Mouse (Mus musculus) forebrain, embryonic 11.5 days (tissue): ENCODE data around the gene Commd7. TPM values are rescaled to one million over a fixed set of nuclear protein-coding genes. Genes with fewer than 3 reads are reported as not detected.
A peak's percentile ranks its signal among the peaks of the same experiment; 100 is the strongest.

ENCODE experiments used
- ATAC-seq: fragments of 200-750 bp; cut with Nextera tagmentation; replicated peaks from 2 replicates; pipeline ENCODE4 v1.8.0; 2017; ENCODE audit warnings: moderate TSS enrichment; ENCODE audit not compliant: low FRiP score
- DNase-seq: peaks from one replicate; pipeline ENCODE4 v3.0.0-alpha.2; 2017; ENCODE audit warnings: low spot score
- H3K27ac ChIP-seq: fragments of 300-500 bp; sonication (generic); 2 replicates; pipeline ENCODE4 v1.5.1; 2014; ENCODE audit warnings: low read depth, low read length
- H3K27me3 ChIP-seq: fragments of 300-500 bp; sonication (generic); 2 replicates; pipeline ENCODE4 v1.6.1; 2014; ENCODE audit warnings: mild to moderate bottlenecking, low read length, mixed read lengths; ENCODE audit not compliant: control insufficient read depth, insufficient read depth
- H3K36me3 ChIP-seq: fragments of 300-500 bp; sonication (generic); 2 replicates; pipeline ENCODE4 v1.6.1; 2014; ENCODE audit warnings: mild to moderate bottlenecking, low read length, moderate library complexity, mixed read lengths; ENCODE audit not compliant: control insufficient read depth, insufficient read depth
- H3K4me1 ChIP-seq: fragments of 300-500 bp; sonication (generic); replicated peaks from 2 replicates; pipeline ENCODE4 v1.6.1; 2014; ENCODE audit warnings: low read length, mixed read lengths; ENCODE audit not compliant: control insufficient read depth, insufficient read depth
- H3K4me2 ChIP-seq: fragments of 300-500 bp; sonication (generic); 2 replicates; pipeline ENCODE4 v1.6.1; 2014; ENCODE audit warnings: low read depth, mild to moderate bottlenecking, low read length, moderate library complexity, mixed read lengths; ENCODE audit not compliant: severe bottlenecking
- H3K4me3 ChIP-seq: fragments of 300-500 bp; sonication (generic); 2 replicates; pipeline ENCODE4 v1.5.1; 2014; ENCODE audit warnings: low read depth, low read length
- H3K9ac ChIP-seq: fragments of 300-500 bp; sonication (generic); 2 replicates; pipeline ENCODE4 v1.6.1; 2014; ENCODE audit warnings: low read length
- H3K9me3 ChIP-seq: fragments of 300-500 bp; sonication (generic); 2 replicates; pipeline ENCODE4 v1.6.1; 2016; ENCODE audit warnings: low read length, mixed read lengths; ENCODE audit not compliant: control insufficient read depth
- WGBS: fragments of 180-500 bp; shearing (Covaris S2); extraction: QIAGEN DNeasy Blood & Tissue Kit; methylation state at CpG from one replicate; pipeline ENCODE4 v1.1.7; 2014; 5-methylcytosine and 5-hydroxymethylcytosine counted together
- polyA plus RNA-seq: library from polyadenylated mRNA; unstranded; fragments of >200 nt; fragmentation: Nextera tagmentation; extraction: Ambion mirVana; gene quantifications from 2 replicates; pipeline ENCODE4 v1.2.1, GENCODE M21; 2014

The Commd7 gene
- polyA plus RNA-seq, 1 experiment from 2014 or later: 56.8 TPM

DNA sequence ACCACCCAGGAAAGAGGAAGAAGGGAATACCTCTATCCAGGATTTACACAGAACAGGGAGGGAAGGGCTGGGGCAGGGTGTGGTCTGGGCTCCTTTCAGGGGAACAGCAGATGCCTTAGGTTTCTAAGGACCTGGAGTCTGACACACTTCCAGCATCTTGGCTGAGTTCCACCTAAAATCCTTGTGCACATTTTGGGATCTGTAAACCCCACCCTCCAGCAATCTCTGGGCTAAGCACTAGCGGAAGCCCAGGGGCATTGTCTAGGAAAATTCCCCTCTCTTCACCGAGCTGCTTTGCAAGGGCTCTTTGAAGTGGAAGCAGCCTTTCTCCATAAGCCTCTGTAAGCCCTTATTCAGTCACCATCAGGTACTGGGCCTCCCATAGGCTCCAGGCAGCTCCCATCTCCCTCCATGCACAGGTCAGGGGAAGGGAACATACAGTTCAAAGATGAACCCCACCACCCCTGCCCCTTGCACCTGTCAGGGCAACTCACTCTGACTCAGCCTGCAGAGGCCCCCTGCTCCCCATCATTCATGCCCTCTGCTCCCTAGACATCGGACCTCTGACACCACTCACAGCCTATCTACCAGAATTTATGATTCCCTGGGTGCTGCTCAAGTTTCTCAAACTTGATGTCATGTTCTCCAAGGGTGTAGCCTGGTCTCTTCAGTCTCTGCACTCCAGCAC lies 19.8 kb downstream of the Commd7 start:
- Histone ChIP-seq H3K4me1 (peaks cover 10% of the 10 kb centered on the region), H3K9ac (no peak overlapping the region), H3K4me3 (no peak overlapping the region), H3K4me2 (no peak overlapping the region), H3K9me3 (no peaks in the 10 kb centered on the region), H3K27me3 (no peaks in the 10 kb centered on the region), H3K27ac (no peak overlapping the region), H3K36me3 (no peaks in the 10 kb centered on the region)
- 23% methylated on average over 3 of the region's 3 CpGs for WGBS
- ATAC-seq (no peak), DNase-seq (no peak)

DNA sequence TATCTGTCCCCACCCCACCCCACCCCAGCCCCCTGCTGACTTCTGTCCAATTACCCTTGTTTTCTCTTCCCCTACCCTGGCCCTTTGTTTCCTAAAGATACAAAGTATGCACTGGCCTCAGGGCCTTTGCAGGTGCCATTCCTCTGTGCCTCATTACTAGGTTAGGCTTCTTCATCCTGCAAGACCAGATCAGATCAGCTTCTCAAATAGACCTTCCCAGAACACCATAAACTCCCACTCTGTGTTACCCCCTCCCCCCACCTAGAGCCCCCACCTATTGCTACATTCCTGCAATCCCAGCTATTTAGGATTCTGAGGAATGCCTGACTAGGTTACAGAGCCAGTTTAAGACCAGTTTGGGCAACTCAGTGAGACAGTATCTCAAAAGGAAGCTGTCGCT lies 20.8 kb downstream of the Commd7 start:
- Histone ChIP-seq H3K27ac (no peak overlapping the region), H3K4me3 (no peak overlapping the region), H3K4me1 (peaks cover 10% of the 10 kb centered on the region), H3K36me3 (no peaks in the 10 kb centered on the region), H3K9me3 (no peaks in the 10 kb centered on the region), H3K27me3 (no peaks in the 10 kb centered on the region), H3K9ac (no peak overlapping the region), H3K4me2 (no peak overlapping the region)
- ATAC-seq (no peak), DNase-seq (no peak)
- WGBS: 93% methylated on average over 1 of the region's 1 CpGs

DNA sequence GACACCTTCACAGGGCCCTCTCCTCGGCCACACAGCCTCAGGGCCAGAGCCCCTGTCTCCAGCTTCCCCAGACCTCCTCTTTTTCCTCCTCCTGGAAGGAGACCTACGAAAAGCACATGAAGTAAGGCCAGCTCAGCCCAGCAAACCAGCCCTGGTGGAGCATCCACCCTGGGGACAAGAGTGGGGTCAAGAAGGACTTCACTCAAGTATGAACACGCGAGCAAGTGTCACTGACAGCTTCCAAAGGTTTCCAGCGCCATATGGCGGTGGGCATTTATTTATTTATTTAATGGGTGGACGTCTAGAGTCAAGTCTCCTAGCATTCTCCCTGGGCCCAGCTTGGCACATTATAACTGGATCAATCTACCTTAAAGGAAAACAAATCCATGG lies 21.3 kb downstream of the Commd7 start:
- H3K9me3 ChIP-seq: no peaks in the 10 kb centered on the region
- whole genome bisulfite sequencing: 68% methylated on average over 7 of the region's 7 CpGs
- DNase-seq: peak; percentile 50
- no peaks in the 10 kb centered on the region for H3K27me3 ChIP-seq
- ATAC-seq: no peak
- H3K27ac ChIP-seq: peak overlapping the region; percentile 44; the same call in 1 of the 2 replicates
- H3K36me3 ChIP-seq: no peaks in the 10 kb centered on the region
- H3K4me3 ChIP-seq: no peak overlapping the region
- H3K4me2 ChIP-seq: no peak overlapping the region
- peaks cover 10% of the 10 kb centered on the region for H3K4me1 ChIP-seq
- H3K9ac ChIP-seq: peak overlapping the region; percentile 53

DNA sequence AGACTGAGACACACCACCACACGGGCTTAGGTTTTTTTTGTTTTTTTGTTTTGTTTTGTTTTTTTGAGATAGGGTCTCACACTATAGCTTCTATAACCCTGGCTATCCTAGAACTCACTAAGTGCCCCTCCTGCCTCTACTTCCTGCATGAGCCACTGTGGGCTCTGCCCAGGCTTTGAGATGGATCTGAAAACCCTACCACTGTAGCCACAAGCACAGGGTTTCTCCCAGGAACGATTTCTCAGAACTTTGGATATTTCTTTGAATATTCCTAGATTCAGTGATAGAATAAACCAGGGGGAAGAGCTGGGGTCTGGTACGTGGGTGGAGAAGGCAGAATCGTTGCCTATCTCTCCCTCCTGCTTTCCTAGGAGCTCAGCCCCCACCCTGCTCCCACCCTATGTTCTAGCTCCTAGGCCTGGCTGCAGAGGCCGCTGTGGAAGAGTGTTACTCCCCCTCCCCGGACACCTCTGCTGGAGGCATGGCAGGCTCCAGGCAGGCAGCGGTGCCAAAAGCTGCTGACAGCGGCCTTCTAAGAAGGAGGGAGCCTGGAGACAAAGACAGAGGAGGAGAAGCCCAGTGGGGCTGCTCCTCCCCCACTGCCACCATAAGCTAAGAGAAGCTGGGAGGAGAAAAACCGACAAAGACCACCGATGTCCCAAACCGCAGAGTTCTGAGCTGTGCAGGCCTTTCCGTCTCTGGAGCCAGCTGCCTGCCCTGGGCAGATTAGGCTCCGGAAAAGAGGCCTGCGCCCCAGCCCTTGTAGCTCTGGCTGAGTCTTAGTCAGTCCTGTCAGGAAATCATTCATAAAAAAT lies 21.9 kb downstream of the Commd7 start:
- H3K4me2 ChIP-seq: no peak overlapping the region
- WGBS: 16% methylated on average over 14 of the region's 14 CpGs

DNA sequence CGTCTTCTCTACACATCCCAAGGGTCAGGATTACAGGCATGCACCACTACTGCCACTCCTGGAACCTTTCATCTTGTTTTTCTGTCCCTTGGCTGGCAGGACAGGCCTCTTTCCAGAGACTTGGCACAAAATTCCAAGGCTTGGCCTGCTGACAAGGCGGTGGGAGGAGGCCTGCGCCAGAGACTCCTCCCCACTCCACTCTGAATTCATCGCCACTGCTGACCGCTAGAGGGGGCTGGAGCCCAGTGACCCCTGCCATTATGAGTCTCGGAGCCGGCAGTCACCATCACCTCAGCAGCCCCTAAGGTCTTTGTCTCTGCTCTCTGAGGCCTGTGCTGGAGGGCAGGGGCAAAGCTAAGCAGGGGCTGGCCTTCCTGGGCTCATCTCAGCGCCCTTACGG lies 23.0 kb downstream of the Commd7 start:
- no peak overlapping the region for H3K9ac ChIP-seq
- peak; percentile 93 for DNase-seq

More for the DNA sequence above, 21.9 kb downstream of the Commd7 start:
- H3K27ac ChIP-seq: peak overlapping the region; percentile 44; the same call in 1 of the 2 replicates
- peak; percentile 43 for ATAC-seq
- peaks cover 10% of the 10 kb centered on the region for H3K4me1 ChIP-seq
- peak overlapping the region; percentile 53 for H3K9ac ChIP-seq
- peak; percentile 62 for DNase-seq
- no peak overlapping the region for H3K4me3 ChIP-seq
- no peaks in the 10 kb centered on the region for H3K27me3 ChIP-seq
- H3K36me3 ChIP-seq: no peaks in the 10 kb centered on the region
- H3K9me3 ChIP-seq: no peaks in the 10 kb centered on the region

DNA sequence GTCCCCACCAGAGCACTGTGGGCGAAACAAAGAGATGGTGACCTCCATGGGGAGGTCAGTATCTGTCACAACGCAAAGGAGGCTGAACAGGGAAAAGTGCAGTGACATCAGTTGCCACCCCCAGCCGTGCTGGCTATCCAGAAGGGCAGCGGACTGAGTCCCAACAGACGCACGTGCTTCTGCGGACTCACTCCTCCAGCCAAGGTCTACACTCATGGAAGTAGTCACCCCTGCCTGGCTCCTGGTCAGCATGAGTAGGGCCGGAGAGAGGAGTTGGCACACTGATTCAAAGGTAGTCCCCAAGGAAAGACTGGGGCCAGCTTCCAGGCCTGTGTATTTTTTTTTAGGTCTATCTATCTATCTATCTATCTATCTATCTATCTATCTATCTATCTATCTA lies 23.5 kb downstream of the Commd7 start:
- Histone ChIP-seq H3K4me2 (no peak overlapping the region), H3K9me3 (no peaks in the 10 kb centered on the region), H3K4me1 (peaks cover 10% of the 10 kb centered on the region), H3K27me3 (no peaks in the 10 kb centered on the region), H3K36me3 (no peaks in the 10 kb centered on the region), H3K4me3 (no peak overlapping the region), H3K27ac (no peak overlapping the region), H3K9ac (no peak overlapping the region)
- WGBS: 63% methylated on average over 8 of the region's 8 CpGs
- ATAC-seq: no peak
- no peak for DNase-seq

More for the DNA sequence above, 23.0 kb downstream of the Commd7 start:
- H3K4me1 ChIP-seq: peaks cover 10% of the 10 kb centered on the region
- no peaks in the 10 kb centered on the region for H3K36me3 ChIP-seq
- H3K27me3 ChIP-seq: no peaks in the 10 kb centered on the region
- no peak overlapping the region for H3K27ac ChIP-seq
- peak; percentile 82 for ATAC-seq
- 7% methylated on average over 9 of the region's 9 CpGs for WGBS
- H3K4me2 ChIP-seq: no peak overlapping the region
- no peak overlapping the region for H3K4me3 ChIP-seq
- no peaks in the 10 kb centered on the region for H3K9me3 ChIP-seq

DNA sequence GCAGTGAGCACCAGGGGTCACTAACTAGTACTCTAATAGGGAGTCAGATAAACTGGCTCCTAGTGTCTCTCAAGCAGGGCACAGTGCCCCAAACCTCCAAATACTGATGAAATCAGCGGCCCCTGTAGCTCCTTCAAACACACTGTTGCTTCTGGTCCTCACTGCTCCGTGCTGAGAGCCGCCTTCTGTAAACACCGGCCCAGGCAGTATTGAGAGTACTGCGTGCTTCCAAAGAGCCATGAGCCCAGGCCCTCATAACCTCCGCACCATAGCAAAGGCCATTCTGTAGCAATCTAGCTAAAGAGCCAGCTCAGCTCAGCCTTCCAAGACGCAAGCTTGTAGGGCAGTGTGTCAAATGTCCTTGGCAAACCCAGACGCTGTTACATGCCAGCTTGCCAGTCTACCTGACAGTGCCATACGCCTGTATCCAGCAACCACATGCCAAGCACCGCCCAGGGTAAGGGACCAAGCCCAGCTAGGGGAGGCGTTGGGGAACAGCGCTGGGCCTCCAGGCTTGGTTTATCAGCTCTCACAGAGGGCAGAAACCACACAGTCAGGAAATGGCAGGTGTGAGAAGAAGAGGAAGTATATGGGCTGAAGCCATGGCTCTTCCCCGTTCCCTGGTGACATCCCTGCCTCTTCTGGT lies 24.6 kb downstream of the Commd7 start:
- no peak for ATAC-seq
- Histone ChIP-seq H3K27ac (no peak overlapping the region), H3K27me3 (no peaks in the 10 kb centered on the region), H3K9me3 (no peaks in the 10 kb centered on the region), H3K4me1 (peaks cover 10% of the 10 kb centered on the region), H3K9ac (no peak overlapping the region), H3K36me3 (no peaks in the 10 kb centered on the region), H3K4me2 (no peak overlapping the region), H3K4me3 (no peak overlapping the region)
- WGBS: 88% methylated on average over 13 of the region's 13 CpGs
- DNase-seq: no peak

DNA sequence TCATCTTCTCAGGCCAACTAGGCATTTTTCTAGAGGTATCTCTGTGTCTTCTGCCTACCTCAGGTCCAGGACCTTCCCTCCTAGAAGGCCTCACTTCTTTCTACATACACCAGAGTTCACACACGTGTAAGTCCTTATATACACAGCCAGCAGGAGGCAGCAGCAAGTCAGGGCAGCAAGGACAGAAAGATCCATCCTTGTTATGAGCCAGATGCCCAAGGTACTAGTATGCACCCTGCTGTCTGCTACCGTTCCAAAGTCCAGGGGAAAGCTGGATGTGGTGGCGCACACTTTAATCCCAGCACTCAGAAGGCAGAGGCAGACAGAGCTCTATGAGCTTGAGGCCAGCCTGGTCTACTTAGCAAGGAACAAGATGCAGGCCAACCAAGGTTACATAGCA lies 26.2 kb downstream of the Commd7 start:
- no peak for ATAC-seq
- no peak overlapping the region for H3K4me3 ChIP-seq
- no peak overlapping the region for H3K27ac ChIP-seq
- no peaks in the 10 kb centered on the region for H3K27me3 ChIP-seq
- WGBS: 74% methylated on average over 3 of the region's 3 CpGs
- no peak for DNase-seq
- no peak overlapping the region for H3K4me2 ChIP-seq
- H3K9me3 ChIP-seq: no peaks in the 10 kb centered on the region
- peaks cover 6% of the 10 kb centered on the region for H3K4me1 ChIP-seq
- H3K36me3 ChIP-seq: no peaks in the 10 kb centered on the region
- no peak overlapping the region for H3K9ac ChIP-seq
